Mouse (Mus musculus) B cell, adult 2 months (primary cell): ENCODE measurements around the gene Tspan3.
A peak's percentile ranks its signal among the peaks of the same experiment; 100 is the strongest.

Experiments used
- DNase-seq, 2 experiments: peaks; one replicate each; pipeline ENCODE4 v3.0.0; 2022

Tspan3 gene

GRCm38 (mm10) chr9:56165377-56165776 is at the start of gene Tspan3:
Gene Tspan3 (minus strand): TSS chr9:56165477.
- no peak for DNase-seq

- DNase-seq = peak; percentile 25 to 39
Measured at GRCm38 (mm10) chr9:56213451-56214291, 48.4 kb upstream of the Tspan3 start.

GRCm38 (mm10) chr9:56208817-56209216 is 43.5 kb upstream of the Tspan3 start:
- no peak for DNase-seq

- DNase-seq = no peak
Measured at GRCm38 (mm10) chr9:56207516-56207915, 42.2 kb upstream of the Tspan3 start.

- DNase-seq = no peak
Measured at GRCm38 (mm10) chr9:56207083-56207482, 41.8 kb upstream of the Tspan3 start.

GRCm38 (mm10) chr9:56205336-56205735 is 40.1 kb upstream of the Tspan3 start:
- DNase-seq = no peak

GRCm38 (mm10) chr9:56204316-56204715 is 39.0 kb upstream of the Tspan3 start:
- no peak for DNase-seq

- peak; percentile 86 to 87 for DNase-seq
Measured at GRCm38 (mm10) chr9:56200645-56201314, 35.5 kb upstream of the Tspan3 start.

- no peak for DNase-seq
Measured at GRCm38 (mm10) chr9:56200200-56200599, 34.9 kb upstream of the Tspan3 start.

- DNase-seq = no peak
Measured at GRCm38 (mm10) chr9:56196921-56197320, 31.6 kb upstream of the Tspan3 start.

- no peak for DNase-seq
Measured at GRCm38 (mm10) chr9:56195193-56195592, 29.9 kb upstream of the Tspan3 start.

GRCm38 (mm10) chr9:56191498-56192455 is 26.5 kb upstream of the Tspan3 start:
- no peak for DNase-seq

GRCm38 (mm10) chr9:56180118-56180781 is 15.0 kb upstream of the Tspan3 start:
- no peak for DNase-seq

GRCm38 (mm10) chr9:56179416-56180117 is 14.3 kb upstream of the Tspan3 start:
- DNase-seq = no peak

- DNase-seq = no peak
Measured at GRCm38 (mm10) chr9:56177354-56177753, 12.1 kb upstream of the Tspan3 start.

GRCm38 (mm10) chr9:56175316-56175715 is 10.0 kb upstream of the Tspan3 start:
- no peak for DNase-seq

GRCm38 (mm10) chr9:56167690-56168089 is 2.4 kb upstream of the Tspan3 start:
- no peak for DNase-seq

GRCm38 (mm10) chr9:56166161-56166560 is 884 bp upstream of the Tspan3 start:
- DNase-seq = no peak

- peak; percentile 74 to 79 for DNase-seq
Measured at GRCm38 (mm10) chr9:56160341-56161141, 4.7 kb downstream of the Tspan3 start.

GRCm38 (mm10) chr9:56159456-56159855 is 5.8 kb downstream of the Tspan3 start:
- DNase-seq = no peak

GRCm38 (mm10) chr9:56158077-56158476 is 7.2 kb downstream of the Tspan3 start:
- DNase-seq = no peak
